Mouse (Mus musculus): Measurements from ENCODE around the gene Stox2. TPM values are rescaled to one million over a fixed set of nuclear protein-coding genes. Genes with fewer than 3 reads are reported as not detected.
A peak's percentile ranks its signal among the peaks of the same experiment; 100 is the strongest.

The Stox2 gene
- polyA plus RNA-seq, 1 experiment from 2014 or later = 14.4 TPM

- Histone ChIP-seq H3K27me3 (no peaks in the 10 kb centered on the region), H3K27ac (no peak overlapping the region), H3K36me3 (no peaks in the 10 kb centered on the region), H3K4me1 (peaks cover 15% of the 10 kb centered on the region), H3K9me3 (no peaks in the 10 kb centered on the region), H3K4me3 (peak overlapping the region; percentile 21), H3K4me2 (peak overlapping the region; percentile 42), H3K9ac (no peak overlapping the region)
- no peak for ATAC-seq (ENCODE audit: insufficient number of reproducible peaks, low FRiP score, low TSS enrichment, low read depth)
- WGBS = 25% methylated on average over 11 of the region's 11 CpGs
Measured at GRCm38 (mm10) chr8:47134736-47135135, 311.4 kb downstream of the Stox2 start.

GRCm38 (mm10) chr8:47133381-47133780 is 312.8 kb downstream of the Stox2 start:
- no peak for ATAC-seq (ENCODE audit: insufficient number of reproducible peaks, low FRiP score, low TSS enrichment, low read depth)
- 85% methylated on average over 3 of the region's 3 CpGs for WGBS
- Histone ChIP-seq H3K9ac (no peak overlapping the region), H3K9me3 (no peaks in the 10 kb centered on the region), H3K4me1 (peaks cover 15% of the 10 kb centered on the region), H3K27ac (no peak overlapping the region), H3K27me3 (no peaks in the 10 kb centered on the region), H3K4me2 (no peak overlapping the region), H3K4me3 (no peak overlapping the region), H3K36me3 (no peaks in the 10 kb centered on the region)

Other genes with a start within 250 kb of the Stox2 start
- 26.8 TPM in 2 replicates for gene Trappc11, start 87.1 kb upstream of the Stox2 start, polyA plus RNA-seq (2015; fragmentation: Nextera tagmentation; extraction: Ambion mirVana)
- 33.2 and 35.2 TPM in 2 replicates for gene Rwdd4a, start 87.3 kb upstream of the Stox2 start, polyA plus RNA-seq (2015; fragmentation: Nextera tagmentation; extraction: Ambion mirVana)
- 8.5 and 10.1 TPM in 2 replicates for gene Ing2, start 229.2 kb upstream of the Stox2 start, polyA plus RNA-seq (2015; fragmentation: Nextera tagmentation; extraction: Ambion mirVana)

Data from limb, embryonic 15.5 days (tissue).